Mouse (Mus musculus) hindbrain, postnatal 0 days (tissue): ENCODE results near the gene Hist1h2ae. TPM values are rescaled to one million over a fixed set of nuclear protein-coding genes. Genes with fewer than 3 reads are reported as not detected.
"Not testable (repeated sequence)": the region's sequence is repeated elsewhere in the genome, so short reads cannot be mapped to it uniquely, and the experiment has no call there.

Experiments
- ATAC-seq: fragments of 200-750 bp; cut with Nextera tagmentation; 2 replicates; pipeline ENCODE4 v1.8.0; 2017; ENCODE audit warnings: mild to moderate bottlenecking, moderate TSS enrichment, moderate library complexity
- DNase-seq: peaks from one replicate; pipeline ENCODE4 v3.0.0-alpha.2; 2015; ENCODE audit warnings: low spot score
- H3K27ac ChIP-seq: fragments of 300-500 bp; sonication (generic); 2 replicates; pipeline ENCODE4 v1.5.1; 2014; ENCODE audit warnings: mild to moderate bottlenecking
- H3K27me3 ChIP-seq: fragments of 300-500 bp; sonication (generic); 2 replicates; pipeline ENCODE4 v1.6.1; 2014; ENCODE audit warnings: low read length, mixed read lengths; ENCODE audit not compliant: insufficient read depth
- H3K36me3 ChIP-seq: fragments of 300-500 bp; sonication (generic); 2 replicates; pipeline ENCODE4 v1.6.1; 2014; ENCODE audit warnings: low read length, mixed read lengths; ENCODE audit not compliant: insufficient read depth
- H3K4me1 ChIP-seq: fragments of 300-500 bp; sonication (generic); 2 replicates; pipeline ENCODE4 v1.6.1; 2014; ENCODE audit warnings: antibody characterized with exemption, low read length, mixed read lengths; ENCODE audit not compliant: insufficient read depth
- H3K4me2 ChIP-seq: fragments of 300-500 bp; sonication (generic); 2 replicates; pipeline ENCODE4 v1.6.1; 2014; ENCODE audit warnings: low read depth, mild to moderate bottlenecking, low read length, moderate library complexity, mixed read lengths
- H3K4me3 ChIP-seq: fragments of 300-500 bp; sonication (generic); 2 replicates; pipeline ENCODE4 v1.5.1; 2014; ENCODE audit warnings: low read length
- H3K9ac ChIP-seq: fragments of 300-500 bp; sonication (generic); replicated peaks from 2 replicates; pipeline ENCODE4 v1.6.1; 2014; ENCODE audit warnings: mild to moderate bottlenecking, low read length, moderate library complexity, mixed read lengths
- H3K9me3 ChIP-seq: fragments of 300-500 bp; sonication (generic); 2 replicates; pipeline ENCODE4 v1.6.1; 2016; ENCODE audit warnings: low read length, mixed read lengths
- CTCF ChIP-seq: IDR thresholded peaks from 2 replicates; pipeline ENCODE4 v1.5.1; 2016; ENCODE audit warnings: antibody characterized with exemption, control low read depth, low read depth
- WGBS: fragments of 180-500 bp; shearing (Covaris S2); extraction: QIAGEN DNeasy Blood & Tissue Kit; methylation state at CpG from one replicate; pipeline ENCODE4 v1.1.7; 2014; 5-methylcytosine and 5-hydroxymethylcytosine counted together
- polyA plus RNA-seq: library from polyadenylated mRNA; unstranded; fragments of >200 nt; fragmentation: Nextera tagmentation; extraction: Ambion mirVana; gene quantifications from 2 replicates; pipeline ENCODE4 v1.2.1, GENCODE M21; 2015
- total RNA-seq: library from RNA; depleted of rRNA; stranded (reverse); fragments of >200 nt; gene quantifications from 2 replicates; pipeline ENCODE4 v1.2.3, GENCODE M21; 2014

Hist1h2ae gene
- total and polyA plus RNA-seq, 2 experiments from 2014 or later = 12.2 to 221 TPM

- no peak for TF ChIP-seq CTCF
- H3K27me3 ChIP-seq = no peaks in the 10 kb centered on the region
- H3K4me2 ChIP-seq = peak overlapping the region; percentile 52
- H3K4me1 ChIP-seq = 0 out of 2 replicates have a peak, but pooled peaks cover 3% of the 10 kb centered on the region
- H3K9ac ChIP-seq = peak overlapping the region; percentile 42; the same call in 1 of the 2 replicates
- H3K36me3 ChIP-seq = no peaks in the 10 kb centered on the region
- H3K27ac ChIP-seq = peak overlapping the region; percentile 70
- peak overlapping the region; percentile 32 for H3K4me3 ChIP-seq
- ATAC-seq (no peak), DNase-seq (no peak)
- no peaks in the 10 kb centered on the region for H3K9me3 ChIP-seq
- 8% methylated on average over 7 of the region's 7 CpGs for WGBS
Observed at GRCm38 (mm10) chr13:23576351-23576881, 5.4 kb upstream of the Hist1h2ae start.

- Histone ChIP-seq H3K4me2 (peak overlapping the region; percentile 52), H3K4me3 (peak overlapping the region; percentile 32), H3K27ac (peak overlapping the region; percentile 70), H3K9ac (peak overlapping the region; percentile 42; the same call in 1 of the 2 replicates)
- not testable (repeated sequence) for DNase-seq, H3K36me3 ChIP-seq, H3K27me3 ChIP-seq, H3K9me3 ChIP-seq, ATAC-seq, H3K4me1 ChIP-seq
- WGBS = 0% methylated on average over 13 of the region's 40 CpGs
Observed at GRCm38 (mm10) chr13:23575864-23576313, 4.9 kb upstream of the Hist1h2ae start.

GRCm38 (mm10) chr13:23575271-23575851, 4.3 kb upstream of the Hist1h2ae start, which contains the start of gene Hist1h3d:
Gene Hist1h3d (plus strand): TSS chr13:23575763.
- peak within 1 kb of the TSS; percentile 70 for H3K27ac ChIP-seq
- no peaks in the 10 kb centered on the region for H3K27me3 ChIP-seq
- peak; percentile 69 for ATAC-seq
- peak within 1 kb of the TSS; percentile 42; the same call in 1 of the 2 replicates for H3K9ac ChIP-seq
- H3K4me3 ChIP-seq = peak within 1 kb of the TSS; percentile 32
- H3K9me3 ChIP-seq = no peaks in the 10 kb centered on the region
- no peak for TF ChIP-seq CTCF
- peaks cover 3% of the 10 kb centered on the region; the same call in 1 of the 2 replicates for H3K4me1 ChIP-seq
- H3K36me3 ChIP-seq = no peaks in the 10 kb centered on the region
- DNase-seq = peak; percentile 88
- peak within 1 kb of the TSS; percentile 52 for H3K4me2 ChIP-seq
- WGBS = under 1% methylated on average over 18 of the region's 18 CpGs

GRCm38 (mm10) chr13:23574546-23575170, 3.6 kb upstream of the Hist1h2ae start:
- H3K9me3 ChIP-seq, DNase-seq, H3K9ac ChIP-seq, H3K4me1 ChIP-seq, H3K36me3 ChIP-seq, H3K27me3 ChIP-seq: not testable (repeated sequence)
- Histone ChIP-seq H3K4me2 (peak overlapping the region; percentile 59), H3K27ac (peak overlapping the region; percentile 81), H3K4me3 (peak overlapping the region; percentile 32)
- ATAC-seq = peak; percentile 18
- WGBS = under 1% methylated on average over 5 of the region's 39 CpGs

- ATAC-seq (peak; percentile 95), DNase-seq (peak; percentile 99)
- H3K4me3 ChIP-seq = peak within 1 kb of the TSS; percentile 32
- under 1% methylated on average over 30 of the region's 42 CpGs for WGBS
- not testable (repeated sequence) for H3K9me3 ChIP-seq, H3K27me3 ChIP-seq, H3K36me3 ChIP-seq, H3K9ac ChIP-seq, H3K4me1 ChIP-seq
- H3K4me2 ChIP-seq = peak within 1 kb of the TSS; percentile 59
- H3K27ac ChIP-seq = peak within 1 kb of the TSS; percentile 81
Observed at GRCm38 (mm10) chr13:23573898-23574524, 3.0 kb upstream of the Hist1h2ae start, which contains the start of the genes Hist1h2bf and Hist1h2ad. Gene Hist1h2bf (minus strand): TSS chr13:23574196. Gene Hist1h2ad (plus strand): TSS chr13:23574381.

- not testable (repeated sequence) for H3K27me3 ChIP-seq, H3K4me1 ChIP-seq, H3K9ac ChIP-seq, H3K9me3 ChIP-seq, ATAC-seq, H3K36me3 ChIP-seq, DNase-seq
- Histone ChIP-seq H3K4me2 (peak overlapping the region; percentile 59), H3K27ac (peak overlapping the region; percentile 81), H3K4me3 (peak overlapping the region; percentile 39)
- 9% methylated on average over 17 of the region's 20 CpGs for WGBS
Observed at GRCm38 (mm10) chr13:23573034-23573897, 2.2 kb upstream of the Hist1h2ae start.
